Mouse (Mus musculus) cerebellum, adult (tissue): ENCODE measurements around the gene Plekhg6.

Experiments
- ATAC-seq: cut with Nextera tagmentation; 2 replicates; pipeline ENCODE4 v1.9.2; 2017; ENCODE audit warnings: mild to moderate bottlenecking, moderate library complexity, mixed read lengths; ENCODE audit not compliant: insufficient number of reproducible peaks, low FRiP score, low TSS enrichment

Plekhg6 gene

DNA sequence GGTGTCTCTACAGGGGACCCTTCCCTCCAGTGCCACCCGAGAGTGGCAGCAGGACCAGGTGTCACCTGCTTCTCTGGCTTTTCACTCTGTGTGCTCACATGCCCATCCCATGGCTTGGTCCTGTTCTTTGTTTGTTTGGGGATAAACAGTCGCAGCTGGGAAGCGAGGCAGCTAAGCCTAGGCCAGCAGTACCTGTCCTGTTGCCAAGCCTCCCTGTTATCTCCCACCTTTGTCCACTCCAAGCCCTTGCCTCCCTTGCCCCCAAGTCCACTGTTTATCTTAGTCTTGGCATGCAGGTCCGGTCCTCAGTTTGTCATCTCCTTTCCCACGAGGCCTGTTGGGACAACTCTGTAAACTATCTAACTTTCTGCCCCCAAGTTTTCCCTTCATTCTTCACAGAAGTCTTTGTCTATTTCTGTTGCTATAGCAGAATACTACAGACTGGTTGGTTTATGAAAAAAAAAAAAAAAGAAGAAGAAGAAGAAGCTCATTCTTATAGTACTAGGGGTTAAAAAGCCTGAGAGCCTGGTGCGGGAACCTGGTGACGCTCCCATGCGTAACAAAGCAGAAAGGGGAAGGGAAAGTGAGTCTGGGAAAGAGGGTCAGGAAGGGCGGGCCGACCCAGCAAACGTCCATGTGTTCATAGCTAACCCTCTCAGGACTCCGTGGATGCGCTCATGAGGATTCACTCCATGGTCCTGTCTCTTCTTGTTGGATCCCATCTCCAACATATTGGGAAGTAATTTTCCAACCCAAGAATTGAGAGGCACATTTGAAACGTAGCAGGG, 47.3 kb downstream of the Plekhg6 start:
- ATAC-seq = no peak

DNA sequence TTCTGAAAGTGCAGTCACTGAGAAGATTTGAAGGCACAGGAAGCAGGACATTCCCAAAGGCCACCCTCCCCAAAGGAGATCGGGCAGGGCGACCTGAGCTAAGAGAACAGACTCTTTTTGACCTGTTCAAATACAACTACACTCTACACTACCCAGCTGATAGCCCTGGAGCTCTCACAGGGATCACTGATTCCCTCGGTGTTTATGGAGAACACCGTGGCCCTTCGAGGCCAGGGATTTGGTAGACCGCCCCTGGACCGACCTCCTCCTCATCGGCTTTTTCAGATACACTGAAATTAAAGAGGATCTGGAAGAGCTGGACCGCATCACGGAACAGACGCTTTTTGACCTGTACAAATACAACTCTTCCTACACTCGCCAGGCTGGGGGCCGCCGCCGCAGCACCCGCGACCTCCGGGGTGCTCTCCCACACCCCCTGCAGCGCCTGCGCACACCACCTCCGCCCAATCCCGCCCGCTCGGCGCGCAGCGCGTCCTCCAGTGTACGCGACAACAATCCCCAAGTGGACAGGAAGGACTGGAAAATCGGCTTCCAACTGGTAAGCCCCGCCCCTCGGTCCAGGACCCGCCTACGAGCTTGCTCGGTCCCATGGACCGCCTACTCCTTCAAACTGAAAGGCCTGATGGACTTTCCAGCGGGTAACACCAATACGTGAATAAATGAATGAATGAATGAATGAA, 49.8 kb downstream of the Plekhg6 start:
- peak; percentile 54; the same call in 1 of the 2 replicates for ATAC-seq

DNA sequence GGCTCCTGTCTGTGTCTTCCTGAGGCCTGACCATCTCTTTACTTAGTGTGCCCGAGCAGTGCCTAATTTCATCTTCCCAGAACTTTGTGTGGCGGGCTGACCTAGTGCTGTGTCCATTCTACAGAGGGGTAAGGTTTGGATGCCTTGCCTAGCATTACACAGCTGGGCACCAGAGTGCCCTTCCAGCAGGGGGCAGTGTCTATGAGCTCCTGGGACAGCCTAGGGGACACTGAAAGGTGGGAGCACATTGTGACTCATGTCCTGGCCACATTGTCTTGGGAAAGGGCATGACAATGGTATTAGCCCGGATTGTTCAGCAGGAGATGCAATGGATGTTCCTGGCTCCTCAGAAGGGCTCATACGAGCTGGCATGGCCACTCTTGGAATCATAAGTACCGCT, 52.4 kb downstream of the Plekhg6 start:
- no peak for ATAC-seq

DNA sequence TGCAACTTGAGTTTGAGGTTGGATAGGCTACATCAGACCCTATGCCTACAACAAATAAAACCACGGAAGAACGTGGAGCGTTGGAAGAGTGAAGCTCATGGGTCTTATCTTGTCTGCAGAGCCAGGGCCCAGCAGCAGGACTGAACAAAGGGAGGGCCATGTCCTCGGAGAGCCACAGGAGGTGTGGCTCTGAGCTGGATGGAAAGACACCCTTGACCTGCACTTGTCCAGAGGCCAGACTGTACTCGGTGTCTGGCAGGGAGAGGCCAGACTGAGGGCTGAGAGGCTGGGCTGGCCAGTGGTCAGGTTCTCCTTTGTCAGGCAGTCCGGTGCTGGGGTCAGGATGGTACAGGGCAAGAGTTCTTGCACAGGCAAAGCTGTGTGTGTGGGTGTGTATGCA, 55.3 kb downstream of the Plekhg6 start:
- ATAC-seq = no peak

DNA sequence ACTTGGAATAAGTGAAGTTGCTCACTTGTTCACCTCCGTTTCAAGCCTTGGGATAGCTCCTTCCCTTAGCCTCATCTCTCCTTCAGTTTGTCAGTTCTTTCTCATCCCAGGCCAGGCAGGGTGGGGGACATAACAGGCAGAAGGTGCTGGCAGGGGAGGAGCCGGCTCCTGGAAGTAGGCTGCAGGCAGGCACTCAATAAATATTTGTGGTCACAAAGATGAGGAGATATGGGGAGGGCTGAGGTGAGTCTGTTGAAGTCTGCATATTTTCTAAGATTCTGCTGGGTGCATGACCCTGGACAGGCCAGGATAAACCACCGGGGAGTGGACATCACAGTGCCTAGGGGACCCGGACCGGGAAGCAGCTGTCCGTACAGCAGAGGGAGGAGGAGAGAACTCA, 57.0 kb downstream of the Plekhg6 start:
- no peak for ATAC-seq

DNA sequence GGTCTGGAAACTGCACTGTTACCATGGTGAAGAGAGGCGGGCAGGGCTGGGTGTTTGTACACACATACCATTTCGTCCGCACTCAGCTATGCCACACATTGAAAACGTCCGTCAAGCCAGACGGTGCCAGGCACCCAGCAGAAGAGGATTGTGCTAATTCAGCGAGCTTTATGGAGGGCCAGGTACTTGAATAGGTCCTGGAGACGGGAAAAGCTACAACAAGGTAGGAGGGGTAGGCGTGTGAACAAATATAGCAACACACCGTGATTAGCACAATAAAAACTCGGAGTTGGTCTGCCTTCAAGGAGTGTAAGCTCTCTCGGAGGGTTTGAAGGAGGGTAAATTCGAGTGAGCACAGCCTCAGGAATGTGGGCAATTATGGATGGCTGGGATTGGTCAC, 57.8 kb downstream of the Plekhg6 start:
- no peak for ATAC-seq

DNA sequence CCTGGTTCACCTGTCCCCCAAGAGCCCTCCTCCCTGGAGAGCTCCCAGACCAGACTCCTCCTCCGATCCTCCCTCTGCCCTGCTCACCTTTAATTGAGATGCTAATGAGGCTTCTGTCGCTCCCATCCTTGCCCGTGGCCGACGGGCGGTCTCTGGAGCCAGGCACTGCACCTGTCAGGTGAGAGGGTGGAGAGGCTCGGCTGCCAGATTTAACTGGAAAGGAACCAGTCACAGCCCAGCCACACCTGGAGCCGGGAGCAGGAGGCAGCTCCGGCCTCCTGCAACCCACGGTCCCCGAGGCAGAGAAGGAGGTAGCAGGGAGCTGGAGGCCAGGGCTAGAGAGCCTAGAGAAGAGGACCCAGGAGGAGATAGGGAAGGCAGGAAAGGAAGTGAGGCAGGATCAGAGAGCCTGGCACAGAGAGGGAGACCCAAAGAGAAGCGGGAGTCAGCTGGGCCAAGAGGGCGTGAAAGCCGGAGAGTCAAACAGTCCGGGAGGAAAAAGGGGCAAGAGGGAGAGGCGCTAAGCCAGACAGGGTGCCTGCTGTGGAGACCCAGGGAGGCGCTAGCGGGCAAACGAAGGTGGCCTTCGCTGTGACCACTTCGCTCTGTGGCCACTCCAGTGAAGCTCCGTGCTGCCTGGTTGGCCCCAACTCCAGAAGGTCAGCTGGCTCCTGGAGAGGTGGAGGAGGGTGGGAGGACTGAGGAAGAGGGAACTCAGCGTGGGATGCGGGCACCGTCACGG, 59.3 kb downstream of the Plekhg6 start:
- no peak for ATAC-seq

DNA sequence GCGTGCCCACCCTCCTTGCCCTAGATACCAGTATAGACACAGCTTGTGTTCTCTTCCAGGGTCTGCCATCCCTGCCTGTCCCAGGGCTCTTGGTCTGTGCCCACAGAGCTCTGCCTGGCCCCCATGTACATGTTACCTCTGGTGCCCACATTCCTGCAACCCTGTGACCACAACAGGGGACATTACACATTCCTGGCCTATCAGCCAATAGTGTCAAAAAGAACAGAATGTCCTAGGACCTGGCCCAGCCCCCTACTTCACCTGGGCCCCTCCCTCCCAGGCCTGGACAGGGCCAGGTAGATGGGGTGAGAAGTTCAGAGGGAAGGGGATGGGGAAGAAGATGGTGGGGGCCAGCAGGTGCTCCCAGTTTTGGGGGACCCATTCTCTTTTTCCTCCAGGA, 60.3 kb downstream of the Plekhg6 start, which contains the start of gene Scnn1a:
Scnn1a (plus strand) TSS at position 337 of the 400 bp plus-strand sequence.
- no peak for ATAC-seq

DNA sequence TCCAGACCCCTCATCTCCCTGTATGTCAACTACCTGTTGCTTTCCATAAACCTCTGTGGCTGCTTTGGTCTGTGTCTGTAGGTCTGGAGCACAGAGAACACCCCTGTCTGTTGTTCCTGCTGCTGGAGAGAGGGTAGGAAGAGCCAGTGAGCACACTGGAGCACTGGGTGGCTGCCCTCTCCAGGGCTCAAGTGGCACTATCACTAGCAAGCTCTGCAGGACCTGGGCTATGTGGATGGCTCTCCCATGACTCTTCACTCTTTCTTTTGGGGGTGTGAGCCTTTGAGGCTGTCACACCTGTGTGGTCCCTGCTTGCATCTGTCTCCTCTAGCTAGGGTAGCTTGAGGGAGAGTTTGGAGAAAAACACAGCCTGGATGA, 60.7 kb downstream of the Plekhg6 start:
- no peak for ATAC-seq

DNA sequence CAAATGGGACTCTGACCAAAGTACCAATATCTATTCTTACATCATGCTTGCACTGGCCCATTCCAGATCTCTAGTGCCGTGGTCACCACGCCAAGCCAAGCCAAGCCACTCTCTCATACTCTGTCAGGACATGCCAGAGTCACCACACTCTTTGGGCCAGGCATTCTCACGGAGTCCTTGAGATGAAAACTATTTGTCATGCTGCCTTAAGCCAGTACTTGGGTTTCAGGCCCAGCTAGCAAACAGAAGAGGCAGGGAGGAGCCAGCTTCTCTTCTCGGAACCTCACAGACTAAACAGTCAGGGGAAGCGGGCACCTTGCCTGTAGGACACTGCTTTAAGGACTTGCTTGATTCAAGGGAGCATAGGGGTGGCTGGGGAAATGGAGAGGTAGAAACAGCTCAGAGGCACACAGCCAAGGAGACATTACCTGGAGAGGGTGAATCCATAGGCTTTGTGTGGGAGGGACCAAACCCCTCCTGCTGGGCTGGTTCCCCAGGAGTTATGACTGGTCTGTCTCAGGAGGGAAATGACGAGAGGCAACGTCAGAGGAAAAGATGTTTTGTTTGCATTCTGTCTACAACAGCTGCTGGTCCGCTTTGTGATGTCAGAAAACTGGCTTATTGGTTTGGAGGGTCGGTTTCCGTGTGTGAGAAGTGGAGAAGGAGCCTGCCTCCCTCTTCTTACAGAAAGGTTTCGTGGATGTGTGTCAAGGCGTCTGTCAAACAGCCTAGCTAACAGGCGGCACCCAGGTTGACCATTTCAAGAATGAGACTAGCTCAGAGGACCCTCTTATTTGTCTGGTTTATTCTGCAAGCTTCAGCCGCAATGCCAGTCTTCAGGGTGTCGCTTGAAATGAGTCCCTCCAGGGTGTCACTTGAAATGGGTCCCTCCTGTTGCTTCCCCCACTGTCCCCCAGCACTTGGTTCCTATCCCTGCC, 61.3 kb downstream of the Plekhg6 start:
- ATAC-seq = no peak

DNA sequence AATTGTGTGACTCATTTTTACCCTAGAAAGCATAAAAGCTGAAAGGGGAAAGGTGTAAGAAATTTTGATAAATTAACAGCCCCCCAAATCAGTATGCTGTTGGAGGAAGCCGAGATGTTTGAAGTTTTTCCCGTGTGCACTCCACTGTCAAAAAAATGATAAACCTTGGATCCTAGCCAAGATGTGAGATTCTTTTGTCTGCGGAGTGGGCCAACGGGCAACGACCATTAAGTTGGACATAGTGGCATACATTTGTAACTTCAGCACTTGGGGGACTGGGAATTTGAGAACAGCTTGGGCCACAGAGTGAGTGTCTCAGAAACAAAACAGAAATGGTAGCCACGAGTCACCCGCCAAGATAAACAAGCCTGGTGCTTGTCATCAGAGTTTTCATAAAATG, 63.5 kb downstream of the Plekhg6 start:
- ATAC-seq = no peak

DNA sequence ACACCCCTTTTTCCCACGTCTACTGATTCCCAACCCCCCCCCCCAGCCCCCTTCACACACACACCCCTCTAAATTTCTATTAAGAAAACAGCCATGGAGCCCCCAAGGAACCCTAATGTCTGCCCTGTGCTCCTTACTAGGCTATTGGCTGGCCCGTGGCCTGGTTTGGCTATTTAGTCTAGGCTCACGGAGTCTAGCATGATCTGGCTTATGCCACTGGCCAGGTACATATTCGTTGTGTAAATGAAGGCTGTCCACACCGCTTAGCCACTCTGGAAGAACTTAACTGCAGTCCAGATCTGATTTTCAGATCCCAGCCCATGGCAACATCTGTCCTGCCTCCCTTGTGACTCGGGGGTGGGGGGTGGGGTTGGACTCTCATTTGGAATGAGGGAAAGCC, 65.8 kb downstream of the Plekhg6 start:
- ATAC-seq = no peak

DNA sequence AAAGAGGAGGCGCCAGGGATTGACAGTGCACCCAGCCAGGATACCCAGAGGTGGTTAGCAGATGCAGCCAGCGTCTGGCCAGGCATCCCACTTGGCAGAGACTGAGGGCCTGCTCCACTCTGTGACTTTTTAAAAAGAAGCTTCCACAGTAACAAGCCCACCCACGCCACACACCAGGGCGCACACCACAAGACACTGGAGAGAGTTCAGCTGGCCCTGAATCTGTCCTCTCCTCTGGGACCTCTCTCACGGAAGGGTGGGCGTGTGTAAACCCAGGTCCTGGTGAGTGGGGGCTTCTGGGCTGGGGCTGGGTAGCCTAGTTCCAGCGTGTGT, 66.4 kb downstream of the Plekhg6 start:
- ATAC-seq = no peak

DNA sequence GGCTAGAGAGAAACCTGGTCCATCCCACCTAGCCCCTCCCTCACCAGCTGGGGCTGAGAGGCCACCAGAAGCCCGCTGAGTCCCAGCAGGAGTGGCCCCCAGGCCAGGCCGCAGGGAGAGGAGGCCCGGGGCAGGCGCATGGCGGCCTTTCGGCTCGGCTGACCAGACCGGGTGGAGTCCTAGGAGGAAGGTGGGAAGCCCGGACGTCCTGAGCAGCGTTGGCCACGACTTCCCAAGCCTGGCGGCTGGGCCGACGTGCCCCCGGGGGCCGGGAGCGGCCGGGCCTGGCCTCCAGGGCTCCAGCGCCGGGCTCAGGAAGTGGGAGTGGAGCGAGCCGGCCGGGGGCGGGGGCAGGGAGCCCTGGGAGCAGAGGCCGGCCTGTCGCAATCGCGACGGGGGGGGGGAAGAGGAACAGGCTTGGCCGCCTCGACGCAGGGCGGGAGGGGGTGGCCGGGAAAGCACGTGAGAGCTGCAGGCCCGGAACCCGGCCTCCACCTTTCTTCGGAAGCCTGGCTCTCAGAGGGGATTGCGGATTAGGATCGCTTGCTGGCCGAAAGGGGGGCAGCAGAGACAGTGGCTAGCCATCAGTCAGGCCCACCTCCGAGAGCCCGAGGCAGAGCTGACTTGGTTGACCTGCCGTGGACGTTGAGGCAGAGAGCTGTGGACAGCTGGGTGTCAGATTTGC, 66.9 kb downstream of the Plekhg6 start, which contains the start of gene Ltbr:
Ltbr (minus strand) TSS at position 340 of the 685 bp plus-strand sequence.
- peak; percentile 22; the same call in 1 of the 2 replicates for ATAC-seq
